Mouse (Mus musculus): ENCODE data around the gene Lpar2. TPM values are rescaled to one million over a fixed set of nuclear protein-coding genes. Genes with fewer than 3 reads are reported as not detected.
A peak's percentile ranks its signal among the peaks of the same experiment; 100 is the strongest.

Gene Lpar2
- 0.54 and 0.65 TPM in 2 replicates for polyA plus RNA-seq (2016; fragmentation: Nextera tagmentation; extraction: Ambion mirVana)

GRCm38 (mm10) chr8:69822386-69823191, at the start of gene Lpar2:
Lpar2 (plus strand) TSS chr8:69822429.
- peaks cover 52% of the 10 kb centered on the region for H3K27me3 ChIP-seq
- peak within 1 kb of the TSS; percentile 82 for H3K4me2 ChIP-seq (replicated peaks)
- peak within 1 kb of the TSS; percentile 48 for H3K4me3 ChIP-seq
- peak within 1 kb of the TSS; percentile 66 for H3K27ac ChIP-seq (replicated peaks)
- H3K9ac ChIP-seq (replicated peaks) = peak within 1 kb of the TSS; percentile 62
- no peaks in the 10 kb centered on the region for H3K9me3 ChIP-seq
- peaks cover 38% of the 10 kb centered on the region for H3K4me1 ChIP-seq
- ATAC-seq (ENCODE audit: low FRiP score, low read depth) = peak; percentile 85
- 1% methylated on average over 32 of the region's 35 CpGs for WGBS
- peaks cover 30% of the 10 kb centered on the region for H3K36me3 ChIP-seq

GRCm38 (mm10) chr8:69774503-69775148, 47.6 kb upstream of the Lpar2 start, which contains the start of gene Gm20422:
Gm20422 (minus strand) TSS chr8:69774886.
- Histone ChIP-seq H3K9me3 (no peaks in the 10 kb centered on the region), H3K4me1 (peaks cover 26% of the 10 kb centered on the region), H3K27ac (replicated peaks) (peak within 1 kb of the TSS; percentile 99), H3K9ac (replicated peaks) (peak within 1 kb of the TSS; percentile 90), H3K36me3 (peaks cover 11% of the 10 kb centered on the region; the same call in 1 of the 2 replicates), H3K27me3 (no peaks in the 10 kb centered on the region), H3K4me3 (peak within 1 kb of the TSS; percentile 84), H3K4me2 (replicated peaks) (peak within 1 kb of the TSS; percentile 68)
- peak; percentile 99 for ATAC-seq (ENCODE audit: low FRiP score, low read depth)
- under 1% methylated on average over 39 of the region's 41 CpGs for WGBS

GRCm38 (mm10) chr8:69775149-69775534, 47.1 kb upstream of the Lpar2 start:
- H3K9me3 ChIP-seq = no peaks in the 10 kb centered on the region
- peak overlapping the region; percentile 84 for H3K4me3 ChIP-seq
- WGBS = 61% methylated on average over 2 of the region's 2 CpGs
- peak overlapping the region; percentile 99 for H3K27ac ChIP-seq (replicated peaks)
- peak overlapping the region; percentile 46 for H3K4me2 ChIP-seq (replicated peaks)
- no peaks in the 10 kb centered on the region for H3K27me3 ChIP-seq
- no peak; the same call in 1 of the 2 replicates for ATAC-seq (ENCODE audit: low FRiP score, low read depth)
- H3K4me1 ChIP-seq = peaks cover 26% of the 10 kb centered on the region
- 0 out of 2 replicates have a peak, but pooled peaks cover 6% of the 10 kb centered on the region for H3K36me3 ChIP-seq
- peak overlapping the region; percentile 90; the same call in 1 of the 2 replicates for H3K9ac ChIP-seq (replicated peaks)

GRCm38 (mm10) chr8:69777111-69777510, 45.1 kb upstream of the Lpar2 start:
- no peak overlapping the region for H3K4me3 ChIP-seq
- H3K4me2 ChIP-seq (replicated peaks) = no peak overlapping the region
- 68% methylated on average over 11 of the region's 12 CpGs for WGBS
- no peak overlapping the region for H3K27ac ChIP-seq (replicated peaks)
- no peaks in the 10 kb centered on the region for H3K27me3 ChIP-seq
- H3K4me1 ChIP-seq = peaks cover 20% of the 10 kb centered on the region
- no peaks in the 10 kb centered on the region for H3K9me3 ChIP-seq
- no peaks in the 10 kb centered on the region for H3K36me3 ChIP-seq
- no peak overlapping the region for H3K9ac ChIP-seq (replicated peaks)
- ATAC-seq (ENCODE audit: low FRiP score, low read depth) = no peak

DNA sequence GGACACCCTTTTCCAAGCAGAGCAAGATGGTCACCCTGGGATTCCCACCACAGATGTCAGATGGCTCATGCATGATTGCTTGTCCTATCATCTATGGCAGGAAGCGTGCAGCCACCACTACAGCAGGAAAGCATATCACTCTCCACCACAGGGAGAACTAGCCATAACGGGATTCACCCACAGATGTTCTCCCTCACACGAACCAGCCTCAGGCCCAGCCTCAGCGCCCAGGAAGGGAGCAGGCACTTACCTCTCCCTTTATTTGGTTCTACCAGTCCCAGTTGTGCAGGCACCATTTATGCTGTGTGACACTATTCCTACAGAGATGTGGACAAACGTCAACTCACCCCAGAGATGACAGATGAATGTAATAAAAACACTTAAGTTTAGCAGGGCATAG, 33.1 kb upstream of the Lpar2 start:
- H3K36me3 ChIP-seq = peaks cover 10% of the 10 kb centered on the region
- H3K9me3 ChIP-seq = no peaks in the 10 kb centered on the region
- no peak overlapping the region for H3K27ac ChIP-seq (replicated peaks)
- H3K4me1 ChIP-seq = peaks cover 19% of the 10 kb centered on the region
- H3K9ac ChIP-seq (replicated peaks) = no peak overlapping the region
- no peaks in the 10 kb centered on the region for H3K27me3 ChIP-seq
- no peak for ATAC-seq (ENCODE audit: low FRiP score, low read depth)
- no peak overlapping the region for H3K4me3 ChIP-seq
- no peak overlapping the region for H3K4me2 ChIP-seq (replicated peaks)
- WGBS = 88% methylated on average over 5 of the region's 5 CpGs

DNA sequence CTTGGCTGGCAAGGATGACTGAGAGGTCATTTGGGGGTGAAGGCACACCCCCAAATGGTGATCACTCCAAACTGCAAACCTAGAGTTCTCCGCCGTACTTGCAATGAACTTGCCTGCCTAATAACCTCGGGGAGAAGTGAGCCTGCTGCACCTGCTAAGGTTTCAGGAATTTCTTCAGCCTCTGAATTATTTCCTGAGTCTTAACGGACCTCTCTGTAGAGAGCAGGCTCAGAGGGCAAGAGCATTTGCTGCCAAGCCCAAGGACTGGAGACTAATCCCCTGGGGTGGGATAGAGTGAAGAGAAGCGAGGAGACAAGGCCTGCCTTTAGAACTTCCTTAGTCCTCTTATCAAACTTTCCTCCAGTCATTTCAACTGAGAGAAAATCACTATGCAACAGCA, 32.5 kb upstream of the Lpar2 start:
- ATAC-seq (ENCODE audit: low FRiP score, low read depth) = no peak
- Histone ChIP-seq H3K9me3 (no peaks in the 10 kb centered on the region), H3K4me3 (no peak overlapping the region), H3K27me3 (no peaks in the 10 kb centered on the region), H3K27ac (replicated peaks) (no peak overlapping the region), H3K9ac (replicated peaks) (no peak overlapping the region), H3K4me1 (peaks cover 19% of the 10 kb centered on the region), H3K4me2 (replicated peaks) (no peak overlapping the region), H3K36me3 (peaks cover 16% of the 10 kb centered on the region)
- 69% methylated on average over 5 of the region's 5 CpGs for WGBS

DNA sequence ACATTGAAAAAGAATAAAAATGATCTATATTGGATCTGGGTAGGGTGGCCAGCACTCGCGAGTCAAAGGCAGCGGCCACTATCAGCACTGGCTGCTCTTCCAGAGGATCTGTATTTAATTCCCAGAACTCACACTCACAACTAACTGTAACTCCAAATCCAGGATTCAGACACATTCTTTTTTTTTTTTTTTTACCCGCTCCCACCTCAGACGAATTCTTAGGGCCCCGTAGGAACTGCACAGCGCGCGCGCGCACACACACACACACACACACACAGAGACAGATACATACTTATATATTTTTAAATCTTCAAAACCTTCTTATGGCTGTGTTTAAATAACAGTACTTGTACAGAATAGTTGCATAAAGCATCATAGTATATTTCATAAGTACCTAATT, 31.9 kb upstream of the Lpar2 start:
- peak overlapping the region; percentile 70 for H3K27ac ChIP-seq (replicated peaks)
- no peak for ATAC-seq (ENCODE audit: low FRiP score, low read depth)

DNA sequence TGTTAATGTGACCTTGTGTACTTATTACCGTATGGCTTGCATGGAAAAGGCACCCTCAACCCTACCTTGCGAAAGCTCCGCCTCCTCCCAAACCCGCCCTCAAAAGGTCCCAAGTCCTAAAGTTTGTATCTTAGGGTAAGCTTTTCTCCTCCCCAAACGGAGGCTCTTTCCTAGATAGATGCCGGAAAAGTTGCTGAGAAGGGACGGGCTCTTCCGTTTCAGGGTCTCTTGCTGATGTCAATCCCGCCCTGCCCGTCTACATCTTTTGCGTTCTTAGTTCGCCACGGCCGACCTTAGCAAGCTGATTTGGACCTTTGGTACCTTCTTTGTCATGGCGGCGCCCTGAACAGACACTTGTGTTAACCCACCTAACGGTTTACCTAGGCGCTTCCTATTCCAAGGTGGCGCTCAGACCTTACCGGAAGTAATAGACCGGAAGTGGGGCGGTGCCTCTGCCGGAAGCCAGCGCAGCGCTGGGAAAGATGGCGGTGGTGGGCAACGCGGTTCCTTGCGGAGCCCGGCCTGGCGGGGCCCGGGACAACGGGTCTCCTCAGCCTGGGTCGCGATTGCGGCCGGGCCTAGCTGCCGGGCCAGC, 31.4 kb upstream of the Lpar2 start, which contains the start of the genes Atp13a1 and Zfp866:
Atp13a1 (plus strand) TSS at position 391 of the 595 bp plus-strand sequence.
Zfp866 (minus strand) TSS at position 406 of the 595 bp plus-strand sequence.
- no peaks in the 10 kb centered on the region for H3K27me3 ChIP-seq
- peak within 1 kb of the TSS; percentile 70 for H3K27ac ChIP-seq (replicated peaks)
- peak; percentile 97 for ATAC-seq (ENCODE audit: low FRiP score, low read depth)
- no peaks in the 10 kb centered on the region for H3K9me3 ChIP-seq
- peak within 1 kb of the TSS; percentile 88 for H3K4me2 ChIP-seq (replicated peaks)
- peak within 1 kb of the TSS; percentile 88 for H3K4me3 ChIP-seq
- WGBS = under 1% methylated on average over 38 of the region's 38 CpGs
- peak within 1 kb of the TSS; percentile 95 for H3K9ac ChIP-seq (replicated peaks)
- peaks cover 27% of the 10 kb centered on the region for H3K36me3 ChIP-seq
- peaks cover 19% of the 10 kb centered on the region for H3K4me1 ChIP-seq

More for the DNA sequence above, 31.9 kb upstream of the Lpar2 start:
- Histone ChIP-seq H3K9me3 (no peaks in the 10 kb centered on the region), H3K4me3 (peak overlapping the region; percentile 88), H3K9ac (replicated peaks) (peak overlapping the region; percentile 95), H3K4me1 (peaks cover 19% of the 10 kb centered on the region), H3K36me3 (peaks cover 22% of the 10 kb centered on the region), H3K27me3 (no peaks in the 10 kb centered on the region), H3K4me2 (replicated peaks) (peak overlapping the region; percentile 88)
- 32% methylated on average over 11 of the region's 11 CpGs for WGBS

DNA sequence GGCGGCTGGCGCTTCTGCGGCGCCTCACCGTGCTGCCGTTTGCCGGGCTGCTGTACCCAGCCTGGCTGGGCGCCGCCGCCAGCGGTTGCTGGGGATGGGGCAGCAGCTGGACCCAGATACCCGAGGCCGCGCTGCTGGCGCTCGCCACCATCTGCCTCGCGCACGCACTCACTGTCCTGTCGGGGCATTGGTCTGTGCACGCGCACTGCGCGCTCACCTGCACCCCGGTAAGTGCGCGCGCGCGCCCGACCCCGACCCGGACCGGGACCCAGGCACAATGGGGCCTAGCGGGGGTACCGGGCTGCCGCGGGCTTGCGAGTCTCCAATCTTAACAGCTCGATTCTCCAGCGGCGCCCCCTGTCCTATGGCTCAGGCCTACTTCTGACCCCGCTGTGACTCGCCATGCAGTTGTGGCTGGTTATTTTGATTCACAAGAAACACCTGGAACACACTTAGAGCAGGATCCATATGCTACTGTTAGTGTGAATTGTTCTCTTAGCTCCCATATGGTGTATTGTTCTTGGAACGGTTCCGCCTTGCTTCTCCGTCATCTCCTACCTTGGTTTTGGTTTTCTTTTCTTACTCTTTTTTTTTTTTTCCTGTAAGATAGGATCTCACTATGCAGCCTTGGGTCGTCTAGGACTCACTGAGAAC, 30.7 kb upstream of the Lpar2 start:
- peak overlapping the region; percentile 88 for H3K4me2 ChIP-seq (replicated peaks)
- H3K27ac ChIP-seq (replicated peaks) = peak overlapping the region; percentile 70
- peak; percentile 83 for ATAC-seq (ENCODE audit: low FRiP score, low read depth)
- peaks cover 34% of the 10 kb centered on the region for H3K36me3 ChIP-seq
- WGBS = under 1% methylated on average over 37 of the region's 48 CpGs
- peak overlapping the region; percentile 88 for H3K4me3 ChIP-seq
- H3K27me3 ChIP-seq = no peaks in the 10 kb centered on the region
- H3K4me1 ChIP-seq = peaks cover 19% of the 10 kb centered on the region
- H3K9ac ChIP-seq (replicated peaks) = peak overlapping the region; percentile 95
- no peaks in the 10 kb centered on the region for H3K9me3 ChIP-seq

- Histone ChIP-seq H3K4me3 (no peak overlapping the region), H3K27ac (replicated peaks) (no peak overlapping the region), H3K9me3 (no peaks in the 10 kb centered on the region), H3K27me3 (no peaks in the 10 kb centered on the region), H3K36me3 (peaks cover 55% of the 10 kb centered on the region), H3K4me1 (peaks cover 19% of the 10 kb centered on the region), H3K9ac (replicated peaks) (no peak overlapping the region), H3K4me2 (replicated peaks) (no peak overlapping the region)
- ATAC-seq (ENCODE audit: low FRiP score, low read depth) = no peak
- WGBS = 89% methylated on average over 4 of the region's 4 CpGs
These were observed 28.6 kb upstream of the Lpar2 start for GRCm38 (mm10) chr8:69793666-69794065.

DNA sequence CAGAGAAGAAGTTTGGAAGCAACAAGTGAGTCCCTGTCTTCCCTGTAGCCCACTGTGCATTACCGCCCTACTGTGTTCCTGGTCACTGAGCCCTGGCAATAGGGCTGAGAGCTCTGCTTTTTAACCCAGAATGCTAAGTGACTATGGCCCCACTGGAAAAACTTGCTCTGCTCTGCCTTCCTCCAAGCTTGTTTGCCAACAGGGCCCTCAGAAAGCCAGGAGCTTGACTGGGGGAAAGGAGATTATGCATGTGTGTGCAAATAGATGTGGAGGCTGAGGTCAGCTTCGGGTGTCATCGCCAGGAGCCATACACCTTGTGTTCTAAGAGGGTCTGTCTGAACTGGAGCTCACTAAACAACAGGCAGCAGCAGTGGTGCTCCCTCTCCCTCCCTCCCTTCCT, 28.1 kb upstream of the Lpar2 start:
- ATAC-seq (ENCODE audit: low FRiP score, low read depth) = no peak
- WGBS = 95% methylated on average over 3 of the region's 3 CpGs
- Histone ChIP-seq H3K9me3 (no peaks in the 10 kb centered on the region), H3K4me2 (replicated peaks) (no peak overlapping the region), H3K4me3 (no peak overlapping the region), H3K27me3 (no peaks in the 10 kb centered on the region), H3K9ac (replicated peaks) (no peak overlapping the region), H3K36me3 (peaks cover 60% of the 10 kb centered on the region), H3K4me1 (peaks cover 19% of the 10 kb centered on the region), H3K27ac (replicated peaks) (no peak overlapping the region)
